Mouse (Mus musculus) thymus, postnatal 4 days (tissue): ENCODE measurements around the gene Actl11.

Experiments
- DNase-seq: peaks from one replicate; pipeline ENCODE4 v3.0.0; 2021

The Actl11 gene

DNA sequence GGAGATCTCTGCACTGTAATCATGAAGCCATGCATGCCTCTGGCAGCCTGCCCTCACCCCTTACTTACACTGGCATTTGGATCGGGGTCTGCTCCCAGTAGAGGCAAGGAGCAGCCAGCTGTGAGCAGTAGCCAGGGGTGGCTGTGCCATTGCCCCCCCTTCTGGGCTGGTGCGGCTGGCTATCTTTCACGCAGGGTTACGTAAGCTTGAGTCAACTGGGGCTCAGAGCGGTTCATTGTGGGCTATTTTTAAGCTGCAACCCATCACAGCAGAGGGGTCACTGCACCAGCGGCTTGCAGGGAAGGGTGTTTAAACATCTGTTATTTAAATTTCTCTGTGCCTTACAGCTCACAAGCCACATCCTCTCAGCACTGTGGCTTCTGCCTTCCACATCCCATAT, 4.3 kb upstream of the Actl11 start:
- DNase-seq, result no peak

DNA sequence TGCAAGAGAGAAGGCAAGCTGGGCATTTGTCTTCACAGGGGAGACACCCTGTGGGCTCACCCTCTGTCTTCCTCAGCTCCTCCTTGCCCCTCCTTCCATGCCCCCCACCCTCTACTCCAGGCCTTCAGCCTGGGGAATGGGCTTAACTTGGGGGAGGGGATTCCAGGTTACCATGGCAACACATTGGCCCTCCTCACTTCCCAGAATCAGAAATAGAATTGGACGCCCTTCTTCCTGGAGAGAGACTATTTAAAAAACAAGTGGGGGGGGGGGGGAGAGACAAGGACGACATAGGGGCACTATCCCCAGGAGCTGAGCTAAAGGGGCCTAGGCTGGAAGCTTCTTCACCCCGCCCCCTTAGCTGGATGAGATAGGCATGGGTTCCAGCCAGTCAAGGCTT, 3.0 kb upstream of the Actl11 start:
- no peak for DNase-seq

DNA sequence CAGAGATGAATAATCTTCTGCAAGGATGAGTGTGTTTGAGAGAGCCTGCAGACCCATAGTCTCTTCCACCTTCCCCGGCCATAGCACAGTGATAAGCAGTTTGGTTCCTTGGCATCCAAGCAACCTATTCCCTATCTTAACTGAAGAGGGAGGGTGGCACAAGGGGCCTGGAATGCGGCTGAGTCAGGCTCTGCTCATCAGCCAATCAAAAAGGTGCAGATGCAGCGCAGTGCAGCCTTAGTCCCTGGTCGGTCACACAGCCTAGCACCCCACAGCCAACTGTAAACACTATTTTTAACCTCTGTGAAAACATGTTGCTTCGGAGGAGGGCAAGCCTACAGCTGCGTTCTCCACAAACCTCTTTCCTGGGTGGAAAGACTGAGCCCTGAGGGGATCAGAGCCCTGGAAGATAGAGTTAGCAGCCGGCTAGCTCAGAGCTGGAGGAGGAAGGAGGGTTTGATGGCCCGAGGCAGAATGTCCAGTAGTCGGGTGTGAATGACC, 1.3 kb upstream of the Actl11 start:
- no peak for DNase-seq

DNA sequence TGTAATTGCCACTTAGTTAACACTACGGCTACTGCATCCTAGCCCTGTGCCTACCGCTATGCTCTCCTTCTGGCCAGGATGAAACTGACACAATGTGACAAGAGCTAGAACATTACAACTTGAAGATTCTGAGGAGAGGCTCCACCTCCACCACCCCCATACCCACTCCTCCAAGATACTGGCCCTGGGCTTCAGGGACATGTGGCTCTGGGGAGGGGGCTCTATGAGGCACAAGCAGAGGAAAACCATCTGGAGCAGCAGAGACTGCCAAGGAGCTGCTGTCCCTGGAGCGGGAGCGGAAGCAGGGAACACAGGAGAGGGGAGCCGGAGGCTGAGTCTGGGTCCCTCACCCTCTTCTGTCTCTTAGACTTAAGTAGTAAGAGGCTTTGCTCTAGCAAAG, 520 bp upstream of the Actl11 start:
- no peak for DNase-seq

DNA sequence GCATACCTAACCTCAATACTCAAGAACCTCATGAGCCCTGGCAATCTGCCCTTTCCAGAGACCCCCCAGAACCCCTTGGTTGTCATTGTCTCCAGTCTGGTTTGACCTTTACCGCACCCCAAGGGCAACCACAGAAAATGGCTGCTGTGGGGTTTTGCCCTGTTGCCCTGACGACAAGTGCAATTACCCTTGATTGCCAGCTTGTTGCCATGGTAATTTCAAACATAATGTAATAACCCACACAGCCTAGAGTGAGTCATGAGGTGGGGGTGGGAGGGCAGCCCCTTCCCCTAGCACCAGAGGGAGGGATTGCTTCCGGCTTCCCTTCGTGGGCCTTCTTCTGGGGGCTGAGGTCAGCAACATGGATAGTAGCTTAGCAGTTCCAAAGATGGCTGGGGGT, 4.0 kb downstream of the Actl11 start:
- DNase-seq, result no peak

DNA sequence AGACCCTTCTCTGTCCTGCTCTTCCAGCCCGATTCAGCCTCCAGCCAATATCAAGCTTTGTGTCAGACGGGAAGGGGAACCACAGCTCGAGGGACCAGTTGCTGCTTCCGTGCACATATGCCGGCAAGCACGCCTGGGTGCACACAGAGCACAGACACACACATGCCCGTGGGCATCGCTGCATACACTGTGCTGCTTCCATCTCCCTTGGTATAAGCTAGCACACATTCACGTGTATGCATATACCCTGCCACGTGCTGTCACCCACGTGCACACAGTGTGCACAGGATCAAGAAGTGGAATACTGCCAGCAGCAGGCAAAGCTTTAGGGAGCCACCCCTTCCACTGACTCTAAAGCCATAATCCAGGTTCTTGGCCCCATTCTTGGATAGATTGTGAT, 5.9 kb downstream of the Actl11 start:
- DNase-seq, result no peak

DNA sequence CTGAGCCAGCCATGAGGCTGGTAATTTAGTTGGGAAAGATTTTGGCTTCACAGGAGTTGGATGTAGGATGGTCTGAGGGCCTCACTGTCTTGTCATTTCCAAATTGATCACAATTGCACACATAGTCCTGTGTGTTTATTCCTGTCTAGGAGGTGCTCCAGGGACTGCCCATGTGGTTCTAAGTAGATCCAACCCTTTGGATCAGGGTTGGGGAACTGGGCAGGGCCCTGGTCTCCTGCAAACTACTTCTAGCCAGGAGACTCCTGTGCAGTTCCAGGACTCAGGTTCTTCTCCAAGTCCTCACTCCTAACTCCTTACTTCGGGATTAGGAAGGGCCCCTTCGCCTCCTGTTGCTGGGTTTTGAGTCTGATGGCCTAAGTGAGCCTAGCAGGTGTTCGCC, 7.1 kb downstream of the Actl11 start, which contains the start of gene Camkv:
Gene Camkv, plus strand, starts transcription at position 301 of the 400 bp plus-strand sequence.
- DNase-seq, result no peak

DNA sequence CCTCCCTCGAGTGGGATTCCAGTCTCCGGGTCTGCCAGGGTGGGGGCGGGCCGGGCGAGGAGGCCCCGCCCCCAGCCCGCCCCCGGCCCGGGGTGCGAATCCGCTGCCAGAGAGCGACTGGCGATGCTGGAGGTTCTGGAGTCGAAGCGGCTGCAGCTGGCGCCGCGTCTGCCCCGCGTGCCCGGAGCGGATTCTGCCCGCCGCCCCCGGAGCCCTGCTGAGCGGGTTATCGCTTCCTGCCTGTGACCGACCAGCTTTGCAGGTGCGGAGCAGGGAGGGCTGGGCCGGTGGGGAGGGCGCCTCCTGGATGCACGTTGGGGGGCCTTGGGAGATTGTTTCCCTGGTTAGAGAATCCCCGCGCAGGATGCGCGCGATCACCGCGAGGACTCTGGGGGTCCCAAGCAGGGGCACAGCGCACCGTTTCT, 7.5 kb downstream of the Actl11 start:
- DNase-seq, result peak; percentile 86

DNA sequence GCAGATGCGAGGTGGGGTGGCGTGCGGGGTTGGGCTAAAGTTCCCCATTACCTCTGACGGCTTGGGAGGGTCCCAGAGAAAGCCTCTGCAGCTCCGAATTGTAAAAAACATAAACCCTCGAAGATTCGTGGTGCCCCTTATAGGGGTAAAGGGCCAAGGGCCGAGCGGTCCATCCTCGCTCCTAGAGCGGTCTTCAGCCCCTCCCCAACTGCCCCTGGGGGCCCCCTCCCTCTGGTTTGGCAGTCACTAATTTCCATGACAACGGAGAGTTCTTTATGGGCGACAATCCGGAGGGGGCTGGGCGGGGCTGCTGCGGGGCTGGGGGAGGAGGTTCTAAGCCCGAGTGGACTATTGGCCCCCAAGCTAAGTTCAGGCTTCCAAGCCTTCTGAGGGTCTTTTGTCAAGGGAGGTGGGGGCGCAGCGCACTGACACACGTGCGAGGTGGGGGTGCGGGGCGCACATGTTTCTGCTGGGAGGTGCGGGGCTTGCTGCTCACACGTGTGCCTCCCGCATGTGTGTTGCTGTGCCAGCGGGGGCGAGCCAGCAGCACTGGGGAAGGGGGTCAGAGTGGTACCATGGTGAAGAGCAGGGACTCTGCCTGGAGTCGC, 8.1 kb downstream of the Actl11 start:
- peak; percentile 66 for DNase-seq

DNA sequence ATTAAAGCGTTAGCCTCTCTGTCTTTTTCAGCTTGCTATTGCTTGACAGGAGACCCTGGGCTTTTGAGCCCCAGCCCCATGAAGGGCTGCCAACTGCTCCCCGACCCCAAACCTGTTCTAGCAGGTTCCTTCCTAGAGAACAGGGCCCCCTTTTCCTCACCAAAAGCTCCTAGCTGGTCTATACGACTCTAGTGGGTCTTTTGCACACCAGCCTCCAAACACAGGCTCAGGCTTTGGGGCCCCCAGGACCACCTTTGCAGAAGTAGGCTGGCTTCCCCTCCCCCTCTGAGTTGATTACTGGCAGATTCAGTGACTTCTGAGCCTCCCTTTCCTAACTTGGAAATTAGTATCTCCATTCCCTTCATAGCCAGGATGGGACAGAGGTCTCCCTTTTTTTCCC, 8.6 kb downstream of the Actl11 start:
- DNase-seq, result no peak

DNA sequence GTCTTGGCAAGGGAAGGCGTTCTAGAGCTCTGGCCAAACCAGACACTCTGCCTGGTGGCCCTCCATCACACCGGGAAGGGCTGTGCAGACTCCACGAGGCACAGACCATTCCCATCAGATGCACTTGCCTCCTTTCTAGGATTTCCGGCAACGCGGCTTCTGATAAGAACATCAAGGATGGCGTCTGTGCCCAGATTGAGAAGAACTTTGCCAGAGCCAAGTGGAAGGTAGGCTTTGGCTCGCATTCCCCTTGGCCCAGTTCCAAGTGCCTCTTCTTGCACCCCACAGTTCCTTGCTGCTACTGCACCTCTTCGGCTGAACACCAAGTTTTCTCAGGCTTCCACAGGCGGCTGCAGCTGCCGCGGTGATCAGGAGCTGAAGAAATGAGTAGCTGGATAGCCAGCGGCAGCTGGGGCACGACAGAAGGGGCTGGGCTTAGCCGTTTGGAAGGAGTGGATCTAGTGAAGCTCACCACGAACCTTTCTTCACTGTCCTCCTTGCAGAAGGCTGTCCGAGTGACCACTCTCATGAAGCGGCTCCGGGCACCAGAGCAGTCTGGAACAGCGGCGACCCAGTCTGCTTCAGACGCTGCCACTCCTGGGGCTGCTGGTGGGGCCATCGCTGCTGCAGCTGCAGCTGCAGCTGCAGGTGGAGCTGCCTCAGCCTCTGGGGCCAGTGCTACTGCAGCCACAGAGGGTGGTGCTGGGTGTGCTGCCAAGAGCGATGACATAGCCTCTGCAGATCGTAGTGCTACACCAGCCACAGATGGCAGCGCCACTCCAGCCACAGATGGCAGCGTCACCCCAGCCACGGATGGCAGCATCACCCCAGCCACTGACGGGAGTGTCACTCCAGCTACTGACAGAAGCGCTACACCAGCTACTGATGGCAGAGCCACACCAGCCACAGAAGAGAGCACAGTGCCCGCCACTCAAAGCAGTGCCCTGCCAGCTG, 19.2 kb downstream of the Actl11 start:
- DNase-seq, result no peak

DNA sequence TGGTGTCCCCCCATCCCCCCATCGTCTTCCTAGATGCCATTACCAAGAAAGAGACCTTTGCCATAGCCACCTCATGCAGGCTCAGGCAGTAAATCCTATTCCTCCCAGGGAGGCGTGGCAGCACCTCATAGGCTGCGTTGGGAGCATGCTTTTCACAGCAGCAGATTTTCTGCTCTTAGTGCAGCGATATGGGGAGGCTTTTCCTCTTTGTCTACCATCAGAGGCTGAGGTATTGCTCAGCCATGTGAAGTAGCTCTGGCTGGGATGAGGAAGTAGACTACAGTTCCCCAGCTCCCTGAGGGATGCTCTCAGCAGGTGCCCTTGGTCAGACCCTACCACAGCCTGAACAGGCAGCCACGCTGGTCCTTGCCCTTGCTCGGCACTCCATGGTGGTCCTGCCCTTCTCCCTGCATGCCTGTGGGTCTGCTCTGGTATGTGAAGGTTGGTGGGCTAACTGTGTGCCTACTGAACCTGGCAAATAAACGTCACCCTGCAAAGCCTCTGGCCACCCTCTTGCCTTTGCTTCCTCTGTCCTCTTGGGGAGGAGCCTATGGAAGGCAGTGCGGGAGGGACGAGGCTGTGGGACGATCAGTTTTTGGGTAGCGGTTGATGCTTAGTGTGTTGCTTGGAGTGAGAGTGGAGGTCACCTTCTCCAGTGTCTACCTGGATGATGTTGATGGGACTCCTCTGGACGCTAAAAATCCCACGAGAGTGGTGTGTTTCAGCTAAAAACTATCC, 21.1 kb downstream of the Actl11 start:
- DNase-seq, result no peak

DNA sequence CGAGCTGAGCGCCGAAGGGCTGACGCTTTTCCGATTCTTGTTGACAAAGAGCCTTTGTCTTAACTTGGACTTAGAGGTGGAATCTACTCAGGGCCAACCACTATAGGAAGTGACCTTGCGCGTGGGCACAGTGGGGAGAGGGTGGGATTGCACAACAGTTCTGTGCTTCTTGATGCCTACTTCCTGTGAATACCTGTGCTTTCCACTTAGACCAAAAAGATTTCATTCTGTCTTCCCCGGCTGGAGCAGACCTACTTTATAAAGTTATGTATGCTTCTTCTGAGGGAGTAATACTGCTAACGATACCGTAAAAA, 21.6 kb downstream of the Actl11 start, which contains the start of gene Traip:
Gene Traip, plus strand, starts transcription at position 215 of the 314 bp plus-strand sequence.
- no peak for DNase-seq

DNA sequence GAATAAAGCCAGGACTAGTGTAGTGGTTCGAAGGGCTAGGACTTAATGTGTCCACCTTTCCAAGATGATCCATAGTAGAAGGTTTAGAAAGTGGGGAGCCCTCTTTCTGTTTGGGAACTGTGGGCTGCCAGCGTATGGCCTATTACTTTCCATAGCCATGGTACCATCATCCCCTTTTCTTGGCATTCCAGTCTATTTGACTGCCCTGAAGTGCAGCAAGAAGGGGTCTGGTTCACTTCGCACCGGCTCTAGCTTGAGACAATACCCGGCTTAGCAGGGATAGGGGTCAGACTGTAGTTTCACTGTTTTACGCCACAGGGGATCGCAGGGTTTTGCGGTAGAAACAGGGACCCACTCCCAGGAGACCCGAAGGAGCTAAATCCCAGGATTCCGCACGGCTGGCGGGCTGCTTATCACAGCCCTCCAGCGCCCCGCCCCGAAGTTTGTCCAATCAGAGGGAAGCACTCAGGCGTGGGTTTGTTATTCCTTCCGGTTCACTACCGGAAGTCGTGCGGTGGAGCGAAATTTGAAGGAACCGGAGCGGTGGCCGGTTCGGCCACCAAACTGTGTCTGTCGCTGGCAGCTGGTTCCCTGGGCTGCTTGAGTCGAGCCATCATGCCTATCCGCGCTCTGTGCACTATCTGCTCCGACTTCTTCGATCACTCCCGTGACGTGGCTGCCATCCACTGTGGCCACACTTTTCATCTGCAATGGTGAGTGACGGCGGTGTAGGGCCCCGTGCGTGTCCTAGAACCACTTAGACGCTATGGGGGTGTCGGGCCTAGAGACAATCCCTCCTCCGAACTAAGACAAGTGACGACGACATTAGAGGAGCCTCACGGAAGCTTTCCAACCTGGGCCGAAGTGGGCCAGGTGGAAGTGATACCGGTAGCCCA, 22.4 kb downstream of the Actl11 start:
- DNase-seq, result peak; percentile 91

DNA sequence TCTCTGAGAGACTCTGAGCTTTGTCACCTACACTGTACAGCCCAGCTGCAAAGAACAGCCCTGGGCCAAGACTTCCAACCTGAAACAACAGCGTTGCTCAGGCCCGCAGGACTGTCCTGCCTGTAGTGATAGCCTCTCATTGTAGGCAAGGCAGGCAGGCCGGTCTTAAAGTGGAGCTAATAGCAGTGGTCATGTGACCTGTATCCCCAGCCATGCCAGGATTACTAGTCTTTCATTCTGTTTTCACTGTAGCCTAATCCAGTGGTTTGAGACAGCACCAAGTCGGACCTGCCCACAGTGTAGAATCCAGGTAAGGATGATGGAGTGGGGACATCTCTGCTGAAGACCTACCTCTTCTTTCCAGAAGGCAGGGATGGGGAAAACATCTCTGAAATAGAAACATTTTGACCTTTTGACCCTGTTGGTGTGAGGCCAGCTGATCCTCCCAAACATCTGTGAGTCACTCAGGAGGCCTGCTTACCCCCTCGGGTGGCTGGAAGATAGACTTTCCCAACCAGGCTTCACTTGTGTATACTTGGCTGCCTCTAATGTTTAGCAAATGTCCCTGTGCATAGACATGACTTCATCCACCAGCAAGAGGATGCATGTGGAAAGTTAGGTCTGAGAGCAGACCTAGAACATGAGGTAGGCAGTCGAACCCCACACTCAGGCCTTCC, 27.5 kb downstream of the Actl11 start:
- no peak for DNase-seq

DNA sequence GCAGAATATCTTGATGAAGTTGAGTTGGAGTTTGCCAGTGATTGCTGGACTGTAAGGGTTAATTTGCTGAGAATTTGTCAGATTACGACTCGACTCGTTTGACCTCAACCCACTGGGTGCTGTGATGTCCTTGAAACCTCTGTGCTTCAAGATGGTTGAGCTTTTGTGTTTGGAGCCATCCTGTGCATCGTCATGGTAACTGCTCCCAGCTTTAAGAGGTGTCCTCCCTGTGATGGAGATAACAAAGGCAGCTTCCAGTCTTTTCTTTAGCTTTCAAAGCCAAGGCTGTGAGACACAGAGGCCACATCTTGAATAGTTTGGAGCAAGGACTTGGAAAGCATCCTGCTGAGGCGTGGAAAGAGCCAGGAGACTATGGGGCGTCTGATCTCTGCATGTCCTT, 28.9 kb downstream of the Actl11 start:
- DNase-seq, result no peak

DNA sequence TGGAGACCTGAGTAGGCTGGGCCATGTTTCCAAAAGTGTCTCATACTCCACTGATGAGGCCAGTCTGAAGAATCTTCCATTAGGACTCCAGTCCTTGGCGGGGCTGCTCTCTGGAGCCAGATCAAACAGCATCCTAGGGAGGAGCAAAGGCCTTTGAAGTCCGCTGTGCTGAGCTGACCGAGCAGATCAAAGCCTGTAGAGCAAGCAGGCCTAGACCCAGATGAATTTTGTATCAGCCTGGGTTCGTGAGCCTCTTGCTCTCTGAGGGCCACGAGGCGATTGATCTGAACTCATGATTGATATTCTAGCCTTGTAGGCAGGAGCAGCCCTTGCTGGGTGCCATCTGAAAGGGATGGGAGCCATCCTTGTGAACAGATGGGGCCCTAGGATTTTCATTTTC, 31.6 kb downstream of the Actl11 start:
- no peak for DNase-seq

DNA sequence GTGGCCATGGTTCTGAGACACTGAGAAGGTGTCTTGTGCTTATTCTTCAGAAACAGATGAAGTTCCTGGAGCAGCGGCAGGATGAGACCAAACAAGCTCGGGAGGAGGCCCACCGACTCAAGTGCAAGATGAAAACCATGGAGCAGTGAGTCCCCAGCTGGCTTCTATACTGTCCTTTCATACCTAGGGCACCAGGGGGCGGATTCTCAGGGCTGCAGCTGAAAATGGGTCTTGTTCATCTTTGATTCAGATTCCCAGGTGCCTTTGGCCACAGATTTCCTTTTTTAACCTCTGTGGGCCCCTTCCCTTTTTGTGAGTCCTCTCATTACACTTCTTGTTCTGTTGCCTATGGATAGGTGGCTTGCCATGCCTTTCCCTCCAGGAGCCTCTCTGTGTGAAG, 32.7 kb downstream of the Actl11 start:
- DNase-seq, result peak; percentile 54

DNA sequence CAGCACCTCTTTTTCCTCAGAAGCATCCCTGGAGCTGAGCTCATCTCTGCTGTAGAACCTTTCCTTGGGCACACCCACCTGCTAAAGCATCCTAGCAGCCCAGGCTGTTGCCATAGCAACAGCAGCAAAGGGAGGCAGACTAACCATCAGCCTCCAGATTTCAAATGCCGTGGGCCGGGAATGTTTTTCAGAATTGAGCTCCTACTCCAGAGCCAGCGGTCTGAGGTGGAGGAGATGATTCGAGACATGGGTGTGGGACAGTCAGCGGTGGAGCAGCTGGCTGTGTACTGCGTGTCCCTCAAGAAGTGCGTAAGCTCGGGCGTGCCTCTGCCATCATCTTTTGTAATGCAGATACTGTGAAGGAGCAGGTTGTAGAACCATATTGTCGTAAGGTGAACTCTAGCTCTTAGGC, 33.1 kb downstream of the Actl11 start:
- DNase-seq, result no peak

DNA sequence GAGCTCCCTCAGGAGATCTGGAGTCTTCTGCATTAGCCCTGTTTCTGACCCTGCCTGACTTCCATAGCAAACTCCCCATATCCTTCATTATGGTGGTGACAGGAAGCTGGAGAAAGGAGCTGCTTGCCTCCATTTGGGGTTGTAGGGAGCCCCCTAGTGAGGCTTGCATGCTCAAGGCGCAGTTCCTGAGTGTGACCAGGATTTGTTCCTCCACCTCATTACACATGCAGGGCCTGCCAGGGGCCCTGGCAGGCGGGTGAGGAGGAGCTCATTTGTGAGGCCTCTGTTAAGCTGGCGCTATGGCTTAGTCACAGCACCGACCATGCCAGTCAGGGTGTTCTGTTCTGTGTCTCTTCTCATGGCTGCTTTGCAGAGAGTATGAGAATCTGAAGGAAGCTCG, 33.6 kb downstream of the Actl11 start:
- DNase-seq, result no peak

DNA sequence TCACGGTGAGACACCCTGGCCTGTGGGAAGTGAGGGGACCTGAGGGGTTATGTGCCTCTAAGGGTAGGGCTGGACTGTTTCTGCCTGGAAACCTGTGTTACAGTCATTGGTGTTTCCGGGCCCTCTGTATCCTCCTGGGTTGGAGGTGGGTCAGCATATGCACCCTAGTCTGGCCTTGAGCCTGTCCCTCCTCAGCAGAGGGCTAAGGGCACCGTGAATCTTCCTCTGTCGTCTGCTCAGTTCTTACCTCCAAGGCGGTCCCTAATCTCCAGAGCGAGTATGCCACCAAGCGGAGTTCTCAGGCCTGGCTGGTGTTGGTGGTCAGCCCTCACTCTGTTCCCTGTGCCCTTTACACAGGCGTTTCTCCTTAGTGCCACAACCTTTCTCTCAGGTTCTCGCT, 34.6 kb downstream of the Actl11 start:
- DNase-seq, result no peak

DNA sequence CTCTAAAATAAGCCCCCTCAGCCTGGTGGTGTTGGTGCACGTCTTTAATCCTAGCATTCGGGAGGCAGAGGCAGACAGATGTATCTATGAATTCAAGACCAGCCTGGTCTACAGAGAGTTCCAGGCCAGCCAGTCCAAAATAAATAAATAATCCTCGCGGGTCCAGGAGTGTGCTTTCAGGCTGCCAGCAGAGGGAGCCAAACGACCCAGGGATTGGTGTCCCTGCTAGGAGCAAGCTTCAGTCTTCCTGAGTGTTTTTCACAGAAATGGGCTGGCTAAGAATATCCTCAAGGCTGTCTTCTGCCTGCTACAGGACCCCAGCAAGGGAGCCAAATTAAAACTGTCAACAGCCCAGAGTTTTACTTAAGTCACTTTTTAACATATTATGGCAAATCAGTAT, 35.4 kb downstream of the Actl11 start:
- DNase-seq, result peak; percentile 89
